Mouse (Mus musculus) embryo, embryonic 11.5 days (tissue): ENCODE data around the gene Sebox.
A peak's percentile ranks its signal among the peaks of the same experiment; 100 is the strongest.
"Not testable (repeated sequence)": the region's sequence is repeated elsewhere in the genome, so short reads cannot be mapped to it uniquely, and the experiment has no call there.

Experiments used
- DNase-seq: peaks from one replicate; pipeline ENCODE4 v3.0.0-alpha.2; 2012; ENCODE audit warnings: low read depth, low spot score

The Sebox gene

DNA sequence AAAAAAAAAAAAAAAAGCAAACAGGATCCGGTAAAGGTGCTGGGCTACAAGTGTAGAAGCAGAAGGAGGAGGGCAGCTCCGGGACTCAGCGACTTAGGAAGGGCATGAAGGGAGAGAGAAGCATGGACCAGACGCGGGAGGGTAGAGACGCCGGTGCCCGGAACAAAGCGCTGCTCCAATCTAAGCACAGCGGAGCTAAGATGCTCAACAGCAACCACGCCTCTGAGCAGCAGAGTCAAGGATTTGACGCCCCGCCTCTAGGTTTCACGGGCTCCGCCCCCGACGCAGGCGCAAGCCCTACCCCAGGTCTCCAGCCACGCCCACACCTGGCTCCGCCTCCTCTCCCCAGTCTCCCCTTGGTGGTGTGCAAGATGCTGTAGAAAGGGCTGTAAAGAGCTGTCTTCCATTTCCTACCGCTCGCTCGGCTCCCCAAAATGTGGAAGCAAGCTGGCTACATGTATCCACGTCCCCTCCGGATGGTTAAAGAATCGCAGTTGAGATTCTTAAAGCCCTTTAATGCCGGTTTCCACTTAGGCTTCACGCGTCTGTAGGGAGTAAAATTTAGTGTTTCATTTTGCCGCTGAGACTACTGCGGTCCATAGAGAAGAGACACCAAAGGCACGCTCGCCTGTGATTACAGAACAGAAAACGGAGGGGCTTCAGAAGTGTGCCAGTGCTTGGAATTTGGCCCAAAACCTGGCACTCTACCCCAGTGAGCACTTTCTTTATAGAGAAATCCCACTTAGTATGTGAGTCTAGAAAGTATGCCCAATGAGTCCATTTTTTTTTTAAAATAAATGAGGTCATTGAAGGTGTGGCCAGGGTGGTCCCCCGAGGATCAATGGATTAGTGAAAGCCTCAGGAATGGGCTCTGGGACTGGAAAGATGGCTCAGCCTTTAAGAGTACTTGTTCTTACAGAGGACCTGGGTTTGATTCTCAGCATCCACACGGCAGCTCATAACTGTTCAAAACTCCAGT lies 5.4 kb upstream of the Sebox start, which contains the start of gene Sarm1:
TSS of gene Sarm1 (minus strand) at position 211 of the 979 bp plus-strand sequence.
- DNase-seq: peak; percentile 91

DNA sequence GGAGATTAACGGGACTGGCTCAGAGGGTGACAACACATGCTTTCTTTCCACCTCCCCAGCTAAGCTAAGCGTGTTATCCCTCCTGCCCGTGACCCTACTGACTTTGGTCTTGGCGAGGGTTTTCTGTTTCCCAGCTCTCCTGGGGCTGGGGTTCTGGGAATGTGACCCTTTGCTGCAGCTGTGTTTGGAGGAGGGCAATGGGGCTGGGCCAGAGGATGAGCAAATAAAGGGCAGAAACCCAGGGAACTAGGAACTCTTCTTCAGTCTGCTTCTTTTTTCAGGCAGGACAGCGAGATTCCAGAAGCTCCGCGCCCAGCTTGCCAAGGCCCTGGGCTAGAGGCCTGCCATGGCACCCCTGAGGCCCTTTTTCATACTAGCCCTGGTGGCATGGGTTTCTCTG lies 4.2 kb upstream of the Sebox start, which contains the start of gene Vtn:
TSS of gene Vtn (plus strand) at position 88 of the 400 bp plus-strand sequence.
- DNase-seq: no peak

DNA sequence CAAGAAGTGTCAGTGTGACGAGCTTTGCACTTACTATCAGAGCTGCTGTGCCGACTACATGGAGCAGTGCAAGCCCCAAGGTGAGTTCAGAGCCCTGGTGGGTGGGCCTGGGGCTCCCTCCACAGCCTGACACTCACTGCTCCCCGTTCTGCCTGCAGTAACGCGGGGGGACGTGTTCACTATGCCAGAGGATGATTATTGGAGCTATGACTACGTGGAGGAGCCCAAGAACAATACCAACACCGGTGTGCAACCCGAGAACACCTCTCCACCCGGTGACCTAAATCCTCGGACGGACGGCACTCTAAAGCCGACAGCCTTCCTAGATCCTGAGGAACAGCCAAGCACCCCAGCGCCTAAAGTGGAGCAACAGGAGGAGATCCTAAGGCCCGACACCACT lies 3.7 kb upstream of the Sebox start:
- DNase-seq: no peak

DNA sequence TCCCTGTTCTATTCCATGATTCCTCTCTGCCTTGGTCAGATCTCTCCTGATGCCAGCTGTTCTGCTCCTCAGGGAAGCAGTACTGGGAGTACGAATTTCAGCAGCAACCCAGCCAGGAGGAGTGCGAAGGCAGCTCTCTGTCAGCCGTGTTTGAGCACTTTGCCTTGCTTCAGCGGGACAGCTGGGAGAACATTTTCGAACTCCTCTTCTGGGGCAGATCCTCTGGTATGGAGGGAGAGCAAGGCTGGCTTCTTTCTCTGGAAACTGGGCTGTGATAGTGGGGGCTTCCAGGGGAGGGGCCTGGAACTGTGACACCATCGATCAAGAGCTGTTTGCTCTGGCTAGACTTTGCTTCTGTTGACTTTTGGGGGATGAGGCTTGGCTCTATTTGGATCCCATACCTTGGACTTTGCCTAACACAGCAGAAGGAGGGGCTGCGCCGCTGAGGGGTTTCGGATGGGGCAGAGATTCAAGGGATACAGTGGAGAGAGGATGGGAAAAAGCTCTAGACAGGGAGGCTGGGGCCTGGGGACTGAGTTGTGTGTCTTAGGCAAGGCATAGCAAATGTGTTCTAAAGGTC lies 2.5 kb upstream of the Sebox start:
- no peak for DNase-seq

DNA sequence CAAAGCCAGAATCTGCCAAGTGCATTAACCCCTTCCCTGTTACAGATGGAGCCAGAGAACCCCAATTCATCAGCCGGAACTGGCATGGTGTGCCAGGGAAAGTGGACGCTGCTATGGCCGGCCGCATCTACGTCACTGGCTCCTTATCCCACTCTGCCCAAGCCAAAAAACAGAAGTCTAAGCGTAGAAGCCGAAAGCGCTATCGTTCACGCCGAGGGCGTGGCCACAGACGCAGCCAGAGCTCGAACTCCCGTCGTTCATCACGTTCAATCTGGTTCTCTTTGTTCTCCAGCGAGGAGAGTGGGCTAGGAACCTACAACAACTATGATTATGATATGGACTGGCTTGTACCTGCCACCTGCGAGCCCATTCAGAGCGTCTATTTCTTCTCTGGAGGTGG lies 1.7 kb upstream of the Sebox start:
- DNase-seq: no peak

DNA sequence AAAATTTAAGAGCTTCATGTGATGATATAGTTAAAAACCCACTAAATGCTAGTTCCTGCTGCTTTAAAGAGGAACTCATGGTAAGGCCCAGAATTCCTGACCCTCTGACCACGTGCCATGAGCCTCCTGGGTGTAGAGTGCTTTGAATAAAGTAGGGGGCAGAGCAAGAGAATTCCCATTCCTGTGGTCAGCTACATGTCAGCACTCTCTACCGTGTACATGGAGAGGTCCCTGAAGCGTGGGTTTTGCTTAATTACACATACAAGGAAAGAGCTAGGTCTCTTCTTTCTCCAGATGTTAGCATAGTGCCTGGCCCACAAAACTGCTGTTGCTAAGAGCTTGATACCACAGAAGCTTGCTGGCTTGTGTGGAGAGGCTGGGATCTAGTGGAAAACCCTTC lies 2.2 kb downstream of the Sebox start:
- no peak for DNase-seq

DNA sequence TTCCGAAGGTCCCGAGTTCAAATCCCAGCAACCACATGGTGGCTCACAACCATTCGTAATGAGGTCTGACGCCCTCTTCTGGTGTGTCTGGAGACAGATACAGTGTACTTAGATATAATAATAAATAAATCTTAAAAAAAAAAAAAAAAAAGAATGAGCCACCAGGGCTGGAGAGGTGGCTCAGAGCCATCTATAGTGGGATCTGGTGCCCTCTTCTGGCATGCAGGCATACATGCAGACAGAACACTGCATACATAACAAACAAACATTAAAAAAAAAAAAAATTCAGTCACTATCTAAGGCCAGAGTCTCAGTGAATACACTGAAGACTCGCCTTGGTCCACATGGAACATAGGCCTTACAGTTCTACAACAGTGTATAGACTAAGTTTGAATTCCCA lies 5.9 kb downstream of the Sebox start:
- no peak for DNase-seq

DNA sequence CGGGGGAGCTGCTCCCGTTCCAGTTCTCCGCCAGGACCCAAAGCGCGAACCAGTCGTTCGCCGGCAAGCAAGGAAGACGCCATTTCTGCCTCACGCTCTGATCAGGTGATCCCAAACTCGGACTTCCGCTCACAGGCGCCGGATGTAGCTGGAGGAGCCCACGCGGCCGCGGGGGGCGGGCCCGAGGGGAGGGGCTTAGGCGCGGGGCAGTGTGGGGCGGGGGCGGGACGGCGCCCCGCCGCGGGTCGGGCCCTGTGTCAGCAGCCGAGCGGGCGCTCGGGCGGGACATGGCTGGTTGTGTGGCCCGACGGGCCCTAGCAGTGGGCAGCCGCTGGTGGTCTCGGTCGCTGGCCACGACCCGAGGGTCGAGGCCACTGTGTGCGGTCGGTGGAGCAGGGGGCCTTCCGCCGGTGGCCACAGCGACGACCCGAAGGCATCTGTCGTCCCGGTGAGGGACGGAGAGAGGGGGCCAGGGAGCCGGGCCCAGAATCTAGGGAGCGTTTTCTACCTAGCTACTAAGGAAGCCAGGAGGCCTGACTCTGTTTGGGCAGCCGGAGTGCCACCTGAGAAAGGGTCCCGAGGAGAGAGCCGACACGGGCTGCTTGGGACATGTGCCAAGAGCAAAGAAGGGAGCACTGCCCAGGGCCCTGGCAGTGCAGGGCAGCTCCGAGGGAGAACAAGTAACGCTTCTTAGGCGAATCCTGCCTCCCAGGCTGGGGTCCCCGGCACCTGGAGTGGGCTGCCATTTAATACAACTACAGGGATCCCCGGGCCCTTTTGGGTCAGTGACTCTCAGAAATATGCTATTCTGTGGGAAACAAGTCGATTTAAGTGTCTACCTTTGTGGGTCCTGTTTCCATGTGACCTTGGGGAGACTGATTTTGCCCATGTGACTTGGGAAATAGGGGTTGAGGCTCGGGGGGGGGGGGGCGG lies 9.0 kb downstream of the Sebox start, which contains the start of the genes Tmem199 and Poldip2:
TSS of gene Tmem199 (minus strand) at position 148 of the 933 bp plus-strand sequence.
TSS of gene Poldip2 (plus strand) at position 169 of the 933 bp plus-strand sequence.
- DNase-seq: peak; percentile 88

DNA sequence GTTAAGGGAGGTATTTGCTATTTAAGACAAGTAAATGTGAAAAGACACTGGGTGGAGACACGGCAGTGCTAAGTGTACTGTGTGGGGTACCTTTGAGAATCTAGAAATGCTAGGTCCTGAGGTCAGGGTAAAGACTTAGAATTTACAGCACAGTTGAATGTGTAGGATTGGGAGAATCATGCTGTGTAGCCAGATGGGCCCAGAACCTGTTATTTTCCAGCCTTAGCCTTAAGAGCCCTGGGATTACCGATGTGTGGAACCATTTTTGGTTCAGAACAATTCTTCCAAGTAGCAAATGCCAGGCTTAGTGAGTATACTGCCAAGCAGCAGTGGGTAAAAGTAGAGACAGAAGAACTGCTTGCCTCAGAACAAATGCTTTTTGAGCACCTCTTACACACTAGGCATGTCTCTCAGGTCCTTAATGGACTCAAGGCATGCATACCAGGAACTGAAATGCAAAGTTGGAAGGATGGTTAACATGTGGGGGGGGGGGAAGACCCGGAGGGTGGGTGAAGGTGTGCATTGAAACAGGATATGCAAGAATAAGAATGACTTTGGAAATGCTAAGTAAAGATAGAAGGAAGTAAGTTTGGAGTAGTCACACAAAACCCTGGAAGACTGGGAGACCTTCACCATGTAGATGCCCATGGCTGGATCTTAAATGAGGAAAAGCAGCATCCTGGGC lies 10.0 kb downstream of the Sebox start:
- DNase-seq: no peak

DNA sequence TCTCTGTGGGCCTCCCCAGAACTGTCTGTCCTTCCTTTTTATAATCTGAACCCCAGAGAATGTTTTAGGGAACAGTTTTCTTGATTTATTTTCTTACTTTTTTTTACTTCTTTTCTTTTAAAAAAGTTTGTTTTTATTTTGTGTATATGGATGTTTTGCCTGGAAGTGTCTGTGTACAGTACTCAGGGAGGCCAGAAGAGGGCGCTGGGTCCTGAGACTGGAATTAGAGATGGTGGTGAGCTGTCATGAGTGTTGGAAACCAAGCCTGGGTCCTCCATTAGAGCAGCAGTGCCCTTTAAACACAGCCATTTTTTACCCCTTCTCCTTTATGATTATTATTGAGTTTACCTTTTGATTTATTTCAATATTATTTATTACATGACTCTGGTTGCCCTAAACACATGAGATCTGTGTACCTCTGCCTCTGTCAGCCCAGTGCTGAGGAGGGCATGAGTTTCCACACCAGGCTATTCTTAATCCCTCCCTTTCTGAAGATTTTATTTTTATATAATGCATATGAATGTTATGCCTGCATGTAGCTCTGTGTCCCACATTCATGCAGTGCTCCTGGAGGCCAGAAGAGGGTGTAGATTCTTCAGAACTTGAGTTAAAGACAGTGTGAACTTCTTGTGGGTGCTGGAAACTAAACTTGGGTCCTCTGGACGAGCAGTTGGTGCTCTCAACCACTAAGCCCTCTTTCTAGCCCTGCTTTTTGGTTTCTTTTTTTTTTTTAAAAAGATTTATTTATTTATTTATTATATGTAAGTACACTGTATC lies 12.5 kb downstream of the Sebox start:
- DNase-seq: no peak

DNA sequence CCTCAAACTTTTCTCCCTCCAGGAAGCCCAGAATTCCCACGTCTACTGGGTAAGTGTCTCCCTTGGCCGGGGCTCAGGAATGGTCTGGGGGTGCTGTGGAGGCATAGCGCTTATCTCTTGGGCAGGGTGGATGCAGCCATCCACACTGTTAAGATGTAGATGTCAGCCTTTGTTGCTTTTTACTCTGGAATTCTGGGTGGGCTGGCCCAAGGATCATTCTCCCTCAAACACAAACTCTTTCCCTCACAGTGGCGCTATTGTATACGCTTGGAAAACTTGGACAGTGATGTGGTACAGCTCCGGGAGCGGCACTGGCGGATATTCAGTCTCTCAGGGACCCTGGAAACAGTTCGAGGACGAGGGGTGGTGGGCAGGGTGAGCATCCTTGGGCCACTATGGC lies 15.7 kb downstream of the Sebox start:
- DNase-seq: no peak

DNA sequence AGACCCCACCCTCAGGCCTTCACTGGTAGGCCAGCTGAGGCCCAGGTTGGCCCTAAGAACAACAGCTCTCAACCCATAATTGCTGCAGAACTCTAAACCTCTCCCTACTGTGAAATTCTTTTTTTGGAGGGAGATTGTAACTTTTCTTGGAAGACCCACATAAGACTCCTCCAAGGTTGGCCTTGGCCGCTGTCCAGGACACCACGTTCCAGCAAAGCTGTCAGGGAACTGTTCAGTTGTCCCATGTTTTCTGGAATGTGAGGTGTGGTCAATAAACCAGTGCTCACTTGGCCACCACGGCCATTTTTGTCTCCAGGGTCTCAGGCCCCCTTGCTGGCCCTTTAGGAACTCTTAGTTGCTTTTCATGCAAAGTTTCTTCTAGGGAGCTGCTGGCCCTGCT lies 18.6 kb downstream of the Sebox start:
- DNase-seq: no peak

DNA sequence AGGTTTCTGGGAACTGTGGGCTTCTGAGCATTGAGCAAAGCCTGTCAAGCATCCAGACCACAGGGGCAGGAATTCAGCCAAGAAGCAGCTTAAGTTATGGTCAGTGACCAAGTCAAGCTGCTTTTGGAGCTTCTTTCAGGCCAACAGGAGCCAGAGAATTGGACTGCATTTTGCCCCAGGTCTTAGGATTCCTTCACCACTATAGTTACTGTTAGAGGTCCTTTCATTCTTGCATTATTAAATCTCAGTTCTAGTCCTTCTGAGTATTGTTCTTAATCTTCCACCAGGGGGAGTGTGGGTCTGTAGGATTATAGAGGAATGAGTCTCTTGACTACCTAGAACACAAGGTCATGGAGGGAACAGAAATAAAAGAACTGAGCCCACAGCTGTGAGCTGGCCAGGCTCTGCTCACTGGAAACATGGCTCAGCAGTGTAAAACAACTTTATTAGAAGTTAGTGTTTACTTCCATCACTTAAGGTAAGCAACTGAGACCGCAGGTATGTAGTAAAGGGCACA lies 19.3 kb downstream of the Sebox start:
- DNase-seq: no peak

DNA sequence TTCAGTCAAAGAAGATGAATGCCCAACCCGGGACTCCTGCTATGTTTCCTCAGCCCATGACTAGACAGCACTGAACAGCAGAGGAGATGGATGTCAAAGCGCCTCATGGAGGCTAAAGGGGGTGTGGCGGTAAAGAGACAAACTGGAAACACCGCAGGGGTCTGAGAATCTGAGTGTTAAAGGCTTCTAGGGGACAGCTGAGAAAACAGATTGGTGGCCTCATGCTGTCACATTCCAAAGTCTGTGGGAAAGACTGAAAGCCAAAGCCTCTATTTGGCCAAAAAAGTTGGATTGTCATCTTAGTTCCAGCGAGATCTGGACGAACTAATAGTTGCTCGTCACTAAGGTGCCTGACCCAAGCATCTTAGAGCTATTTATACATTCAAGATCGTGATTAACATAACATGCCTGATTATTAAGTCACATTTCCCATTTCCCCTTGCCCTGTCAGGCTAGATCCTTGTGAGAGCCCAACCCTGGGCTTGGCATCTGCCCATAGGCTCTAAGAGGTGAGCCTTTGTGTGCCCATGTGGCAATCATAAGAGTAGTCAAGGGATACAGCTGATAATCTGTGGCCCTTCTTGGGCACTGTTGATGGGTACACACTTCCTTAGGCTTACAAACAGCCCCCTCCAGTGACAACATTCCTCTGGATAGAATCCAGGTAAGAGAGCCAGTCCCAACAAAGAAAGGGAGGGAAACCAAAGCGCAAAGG lies 20.2 kb downstream of the Sebox start:
- DNase-seq: no peak

DNA sequence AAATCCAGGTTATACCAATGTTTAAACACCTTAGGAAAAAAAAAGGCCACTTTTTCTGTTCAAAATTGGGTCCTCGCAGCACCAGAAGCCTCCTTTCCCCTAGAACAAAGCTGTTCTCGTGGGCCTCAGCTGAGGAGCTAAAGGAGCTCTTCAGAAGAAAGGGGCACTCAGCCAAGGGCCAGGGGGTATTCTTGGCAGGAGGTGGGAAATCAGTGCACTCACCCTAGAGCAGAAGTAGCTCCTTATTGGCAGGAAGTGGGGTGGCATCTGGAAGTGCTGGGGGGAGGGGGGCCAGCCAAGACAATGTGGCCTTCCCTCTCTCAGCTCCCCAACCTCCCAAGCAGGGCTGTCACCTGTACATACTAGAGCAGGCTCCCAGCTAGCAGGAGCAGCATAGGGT lies 21.6 kb downstream of the Sebox start:
- no peak for DNase-seq

DNA sequence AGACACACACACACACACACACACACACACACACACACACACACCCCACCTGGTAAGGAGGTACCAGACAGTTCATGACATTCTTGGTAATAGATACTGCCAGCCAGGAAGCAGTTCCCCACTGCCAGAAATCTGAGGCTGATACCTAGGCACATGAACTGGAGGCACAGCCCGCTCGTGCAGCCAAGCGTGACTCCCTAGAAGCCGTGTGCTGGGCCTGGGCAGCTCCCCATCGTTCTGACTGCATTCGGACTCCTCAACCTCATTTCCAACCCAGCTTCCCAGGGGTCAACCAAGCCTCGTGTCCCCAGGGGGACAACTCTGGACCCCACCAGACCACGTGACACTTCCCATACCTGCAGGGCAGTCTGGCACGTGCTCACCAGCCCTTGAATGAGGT lies 25.5 kb downstream of the Sebox start:
- DNase-seq: no peak

DNA sequence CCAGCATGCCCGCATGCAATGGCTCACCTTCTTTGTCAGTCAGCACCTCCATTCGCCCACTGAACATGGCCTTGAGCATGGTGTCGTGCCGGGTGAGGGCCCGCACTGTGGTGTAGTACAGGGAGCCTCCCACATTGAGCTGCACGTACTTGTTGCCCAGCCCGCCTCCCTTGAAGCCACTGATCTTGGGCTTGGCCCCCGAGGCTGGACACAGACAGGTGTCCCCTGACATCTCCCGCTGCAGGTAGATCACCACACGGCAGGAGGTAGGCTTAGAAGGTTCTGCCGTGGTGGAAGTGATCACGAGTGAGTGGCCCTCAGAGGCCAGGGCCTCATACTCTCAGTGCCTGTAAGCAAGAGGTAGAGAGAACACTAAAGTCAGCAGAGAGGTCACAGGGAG lies 26.8 kb downstream of the Sebox start:
- no peak for DNase-seq

DNA sequence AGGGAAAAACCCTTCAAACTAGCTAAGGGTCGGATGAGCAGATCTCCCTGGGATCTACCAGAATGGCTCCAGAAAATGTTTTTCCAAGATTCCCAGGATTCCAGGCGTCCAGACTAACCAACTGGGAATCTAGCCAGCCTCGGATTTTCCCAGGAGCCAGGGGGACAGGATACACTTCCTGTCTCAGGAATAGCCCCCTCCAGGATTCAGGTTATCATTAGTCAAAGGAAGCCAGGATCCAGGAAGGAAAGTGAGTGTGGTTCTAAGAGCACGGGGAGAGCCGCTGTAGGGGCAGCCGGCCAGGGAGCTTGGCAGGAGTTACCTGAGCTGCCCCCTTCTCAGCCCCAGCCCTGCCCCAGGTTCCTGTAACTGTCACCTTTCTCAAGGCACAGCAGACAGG lies 27.8 kb downstream of the Sebox start:
- no peak for DNase-seq

DNA sequence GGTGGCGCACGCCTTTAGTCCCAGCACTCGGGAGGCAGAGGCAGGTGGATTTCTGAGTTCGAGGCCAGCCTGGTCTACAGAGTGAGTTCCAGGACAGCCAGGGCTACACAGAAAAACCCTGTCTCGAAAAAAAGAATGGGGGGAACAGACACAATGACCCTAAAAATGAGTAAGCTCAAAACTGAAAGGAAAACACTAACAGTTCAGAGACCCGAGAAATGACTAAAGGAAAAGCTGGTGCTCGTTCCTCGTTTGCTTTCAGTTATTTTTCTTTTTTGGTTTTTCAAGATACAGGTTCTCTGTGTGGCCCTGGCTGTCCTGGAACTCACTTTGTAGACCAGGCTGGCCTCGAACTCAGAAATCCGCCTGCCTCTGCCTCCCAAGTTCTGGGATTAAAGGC lies 28.3 kb downstream of the Sebox start:
- DNase-seq: not testable (repeated sequence)
